Mouse (Mus musculus): ENCODE measurements around the gene Gpatch8. TPM values are rescaled to one million over a fixed set of nuclear protein-coding genes. Genes with fewer than 3 reads are reported as not detected.

The Gpatch8 gene
- polyA plus RNA-seq, 1 experiment, result 34.5 TPM

- WGBS, result 59% methylated on average over 4 of the region's 4 CpGs
These were observed 39.2 kb upstream of the Gpatch8 start for GRCm38 (mm10) chr11:102595341-102595820.

DNA sequence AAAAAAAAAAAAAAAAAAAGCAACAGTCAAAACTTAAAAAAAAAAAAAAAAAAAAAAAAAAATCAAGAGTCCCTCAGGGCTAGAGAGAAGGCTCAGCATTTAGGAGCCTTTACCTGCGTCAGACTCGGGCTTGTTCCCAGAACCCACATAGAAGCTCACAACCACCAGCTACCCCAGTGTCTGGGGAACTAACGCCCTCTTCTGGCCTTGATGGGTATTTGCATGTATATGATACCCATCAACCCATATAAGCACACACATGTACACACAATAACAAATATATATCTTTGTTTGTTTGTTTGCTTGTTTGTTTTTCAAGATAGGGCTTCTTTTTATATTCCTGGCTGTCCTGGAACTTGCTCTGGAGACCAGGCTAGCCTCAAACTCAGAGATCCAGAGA, 31.4 kb upstream of the Gpatch8 start:
- no peak for TF ChIP-seq CTCF (IDR thresholded peaks at IDR 0.05; ENCODE audit: borderline replicate concordance, control insufficient read depth, extremely low read depth, insufficient read depth, low read length, poor library complexity)
- no peak for TF ChIP-seq POLR2A (IDR thresholded peaks at IDR 0.05; ENCODE audit: control insufficient read depth, extremely low read depth, insufficient read depth, low read length, poor library complexity)
- no peaks in the 10 kb centered on the region for H3K27me3 ChIP-seq (ENCODE audit: control insufficient read depth, insufficient read depth, low read length)
- H3K4me3 ChIP-seq (ENCODE audit: control insufficient read depth, insufficient read depth, low read length), result no peak overlapping the region
- no peaks in the 10 kb centered on the region for H3K4me1 ChIP-seq (replicated peaks; ENCODE audit: control insufficient read depth, insufficient read depth, low read length)
- no peaks in the 10 kb centered on the region for H3K36me3 ChIP-seq (ENCODE audit: control insufficient read depth, insufficient read depth, low read length)
- H3K27ac ChIP-seq (ENCODE audit: control insufficient read depth, insufficient read depth, low read length), result no peak overlapping the region
- DNase-seq, result no peak
- 80% methylated on average over 3 of the region's 3 CpGs for WGBS

More at GRCm38 (mm10) chr11:102595341-102595820, 39.2 kb upstream of the Gpatch8 start:
- Histone ChIP-seq H3K36me3 (ENCODE audit: control insufficient read depth, insufficient read depth, low read length) (no peaks in the 10 kb centered on the region), H3K27me3 (ENCODE audit: control insufficient read depth, insufficient read depth, low read length) (no peaks in the 10 kb centered on the region), H3K4me1 (replicated peaks; ENCODE audit: control insufficient read depth, insufficient read depth, low read length) (no peaks in the 10 kb centered on the region), H3K4me3 (ENCODE audit: control insufficient read depth, insufficient read depth, low read length) (no peak overlapping the region), H3K27ac (ENCODE audit: control insufficient read depth, insufficient read depth, low read length) (no peak overlapping the region)
- TF ChIP-seq POLR2A (IDR thresholded peaks at IDR 0.05; ENCODE audit: control insufficient read depth, extremely low read depth, insufficient read depth, low read length, poor library complexity), result no peak
- no peak for TF ChIP-seq CTCF (IDR thresholded peaks at IDR 0.05; ENCODE audit: borderline replicate concordance, control insufficient read depth, extremely low read depth, insufficient read depth, low read length, poor library complexity)
- DNase-seq, result no peak

GRCm38 (mm10) chr11:102586445-102587130, 30.4 kb upstream of the Gpatch8 start:
- no peak for DNase-seq
- Histone ChIP-seq H3K27ac (ENCODE audit: control insufficient read depth, insufficient read depth, low read length) (no peak overlapping the region), H3K4me3 (ENCODE audit: control insufficient read depth, insufficient read depth, low read length) (no peak overlapping the region), H3K4me1 (replicated peaks; ENCODE audit: control insufficient read depth, insufficient read depth, low read length) (no peaks in the 10 kb centered on the region), H3K36me3 (ENCODE audit: control insufficient read depth, insufficient read depth, low read length) (no peaks in the 10 kb centered on the region), H3K27me3 (ENCODE audit: control insufficient read depth, insufficient read depth, low read length) (no peaks in the 10 kb centered on the region)
- WGBS, result 92% methylated on average over 4 of the region's 4 CpGs
- no peak for TF ChIP-seq POLR2A (IDR thresholded peaks at IDR 0.05; ENCODE audit: control insufficient read depth, extremely low read depth, insufficient read depth, low read length, poor library complexity)
- TF ChIP-seq CTCF (IDR thresholded peaks at IDR 0.05; ENCODE audit: borderline replicate concordance, control insufficient read depth, extremely low read depth, insufficient read depth, low read length, poor library complexity), result no peak

GRCm38 (mm10) chr11:102582736-102583135, 26.5 kb upstream of the Gpatch8 start:
- Histone ChIP-seq H3K36me3 (ENCODE audit: control insufficient read depth, insufficient read depth, low read length) (no peaks in the 10 kb centered on the region), H3K4me1 (replicated peaks; ENCODE audit: control insufficient read depth, insufficient read depth, low read length) (no peaks in the 10 kb centered on the region), H3K27ac (ENCODE audit: control insufficient read depth, insufficient read depth, low read length) (no peak overlapping the region), H3K4me3 (ENCODE audit: control insufficient read depth, insufficient read depth, low read length) (no peak overlapping the region), H3K27me3 (ENCODE audit: control insufficient read depth, insufficient read depth, low read length) (no peaks in the 10 kb centered on the region; the same call in 1 of the 2 replicates)
- no peak for TF ChIP-seq CTCF (IDR thresholded peaks at IDR 0.05; ENCODE audit: borderline replicate concordance, control insufficient read depth, extremely low read depth, insufficient read depth, low read length, poor library complexity)
- WGBS, result 61% methylated on average over 5 of the region's 5 CpGs
- DNase-seq, result no peak

GRCm38 (mm10) chr11:102582016-102582610, 25.9 kb upstream of the Gpatch8 start:
- Histone ChIP-seq H3K4me1 (replicated peaks; ENCODE audit: control insufficient read depth, insufficient read depth, low read length) (no peaks in the 10 kb centered on the region), H3K27ac (ENCODE audit: control insufficient read depth, insufficient read depth, low read length) (no peak overlapping the region), H3K27me3 (ENCODE audit: control insufficient read depth, insufficient read depth, low read length) (no peaks in the 10 kb centered on the region; the same call in 1 of the 2 replicates), H3K36me3 (ENCODE audit: control insufficient read depth, insufficient read depth, low read length) (no peaks in the 10 kb centered on the region), H3K4me3 (ENCODE audit: control insufficient read depth, insufficient read depth, low read length) (no peak overlapping the region)
- WGBS, result 68% methylated on average over 13 of the region's 13 CpGs
- DNase-seq, result no peak
- TF ChIP-seq CTCF (IDR thresholded peaks at IDR 0.05; ENCODE audit: borderline replicate concordance, control insufficient read depth, extremely low read depth, insufficient read depth, low read length, poor library complexity), result no peak
- no peak for TF ChIP-seq POLR2A (IDR thresholded peaks at IDR 0.05; ENCODE audit: control insufficient read depth, extremely low read depth, insufficient read depth, low read length, poor library complexity)

DNA sequence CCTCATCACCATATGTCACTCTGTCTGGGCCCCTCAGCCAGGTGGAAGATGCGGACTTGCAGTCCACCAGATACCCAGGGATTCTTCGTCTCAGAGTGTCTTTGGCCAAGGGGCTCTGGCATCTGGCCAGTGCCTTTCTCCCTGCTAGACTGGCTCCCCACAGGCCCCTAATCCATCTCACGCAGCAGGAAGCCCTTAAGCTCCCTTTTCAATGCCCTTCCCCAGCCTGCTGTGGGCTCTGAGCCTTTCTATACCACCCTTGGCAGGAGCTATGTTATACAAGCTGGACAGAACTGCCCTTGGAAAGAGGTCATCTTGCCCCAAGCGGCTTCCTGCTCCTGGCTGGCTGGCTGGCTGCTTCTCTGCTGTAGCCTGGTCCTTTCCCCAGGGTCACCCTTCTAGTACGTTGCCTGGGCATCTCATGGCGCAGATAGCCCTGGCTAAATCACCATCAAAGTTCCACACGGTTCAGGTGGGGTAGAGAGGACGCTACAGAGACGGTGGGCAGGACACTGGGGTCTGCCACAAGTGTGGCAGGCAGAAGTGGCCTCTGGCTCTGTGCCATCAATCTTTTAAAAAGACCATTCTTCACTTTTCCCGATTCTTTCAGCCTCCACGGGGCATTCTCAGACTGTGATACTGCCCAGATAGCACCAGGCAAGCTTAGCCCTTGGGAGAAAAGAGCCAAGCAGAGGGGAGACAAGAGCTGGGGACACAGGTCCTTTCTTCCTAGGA, 25.3 kb upstream of the Gpatch8 start:
- Histone ChIP-seq H3K27ac (ENCODE audit: control insufficient read depth, insufficient read depth, low read length) (no peak overlapping the region), H3K27me3 (ENCODE audit: control insufficient read depth, insufficient read depth, low read length) (no peaks in the 10 kb centered on the region; the same call in 1 of the 2 replicates), H3K36me3 (ENCODE audit: control insufficient read depth, insufficient read depth, low read length) (no peaks in the 10 kb centered on the region), H3K4me1 (replicated peaks; ENCODE audit: control insufficient read depth, insufficient read depth, low read length) (no peaks in the 10 kb centered on the region), H3K4me3 (ENCODE audit: control insufficient read depth, insufficient read depth, low read length) (no peak overlapping the region)
- DNase-seq, result no peak
- TF ChIP-seq POLR2A (IDR thresholded peaks at IDR 0.05; ENCODE audit: control insufficient read depth, extremely low read depth, insufficient read depth, low read length, poor library complexity) (no peak), CTCF (IDR thresholded peaks at IDR 0.05; ENCODE audit: borderline replicate concordance, control insufficient read depth, extremely low read depth, insufficient read depth, low read length, poor library complexity) (no peak)
- WGBS, result 49% methylated on average over 11 of the region's 11 CpGs
